Mouse (Mus musculus) left cerebral cortex, adult 8-10 months (tissue): ENCODE measurements around the gene Cadps. TPM values are rescaled to one million over a fixed set of nuclear protein-coding genes. Genes with fewer than 3 reads are reported as not detected.
"Not testable (repeated sequence)": the region's sequence is repeated elsewhere in the genome, so short reads cannot be mapped to it uniquely, and the experiment has no call there.

Experiments
- DNase-seq, 2 experiments: peaks; one replicate each; pipeline ENCODE4 v3.0.0; 2022; ENCODE audit warnings: low spot score in 2 of 2
- total RNA-seq, 4 experiments: library from RNA; stranded (reverse); gene quantifications; 2 replicates each; pipeline ENCODE4 v1.2.4; 2022

Cadps gene
- total RNA-seq, 4 experiments from 2014 or later = 216 to 245 (median 229) TPM

DNA sequence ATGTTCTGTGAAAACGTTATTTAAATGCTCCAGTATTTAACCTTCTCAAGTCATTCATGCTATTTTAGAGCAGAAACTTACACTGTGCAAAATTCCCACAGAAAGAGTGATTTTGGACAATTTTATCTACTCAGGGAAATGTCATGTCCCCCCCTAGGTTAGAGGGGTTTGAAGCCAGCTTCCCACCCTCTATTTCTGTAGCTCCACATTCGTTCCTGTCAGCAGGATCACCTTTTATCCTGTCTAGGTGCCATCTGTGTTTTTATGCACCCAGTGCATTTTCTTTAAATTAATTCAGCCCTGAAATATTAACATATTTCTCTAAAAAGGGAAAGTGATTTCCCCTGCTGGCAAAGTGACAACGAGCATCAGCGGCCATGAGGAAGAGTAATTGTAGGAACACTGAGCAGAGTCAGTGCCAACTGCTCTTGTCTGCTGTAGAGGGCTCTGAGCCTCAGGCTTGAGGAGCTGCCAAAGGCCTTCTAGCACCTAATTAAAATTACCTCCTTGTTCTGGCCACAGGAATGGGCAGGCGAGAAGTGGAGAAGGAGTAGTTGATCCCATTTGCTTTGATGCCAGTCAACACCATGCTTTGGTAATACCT, 230.3 kb downstream of the Cadps start:
- DNase-seq = no peak

DNA sequence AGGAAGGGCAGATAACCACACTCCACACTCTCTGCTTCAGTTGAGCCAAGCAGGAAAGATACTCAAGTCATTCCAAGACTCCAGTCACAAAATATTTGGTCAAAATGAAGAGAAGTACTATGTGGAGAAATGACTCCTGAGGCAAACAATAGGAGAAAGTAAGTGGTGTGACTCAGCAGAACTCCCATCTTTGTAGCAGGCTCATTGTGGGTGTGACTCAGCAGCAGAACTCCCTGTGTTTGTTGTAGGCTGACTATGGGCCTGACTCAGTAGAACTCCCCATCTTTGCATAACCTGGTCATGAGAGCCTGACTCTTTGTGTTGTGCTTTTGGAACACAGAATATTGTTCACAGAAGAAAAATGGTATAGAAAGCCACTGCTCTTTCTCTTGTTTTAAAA, 231.1 kb downstream of the Cadps start:
- no peak for DNase-seq

DNA sequence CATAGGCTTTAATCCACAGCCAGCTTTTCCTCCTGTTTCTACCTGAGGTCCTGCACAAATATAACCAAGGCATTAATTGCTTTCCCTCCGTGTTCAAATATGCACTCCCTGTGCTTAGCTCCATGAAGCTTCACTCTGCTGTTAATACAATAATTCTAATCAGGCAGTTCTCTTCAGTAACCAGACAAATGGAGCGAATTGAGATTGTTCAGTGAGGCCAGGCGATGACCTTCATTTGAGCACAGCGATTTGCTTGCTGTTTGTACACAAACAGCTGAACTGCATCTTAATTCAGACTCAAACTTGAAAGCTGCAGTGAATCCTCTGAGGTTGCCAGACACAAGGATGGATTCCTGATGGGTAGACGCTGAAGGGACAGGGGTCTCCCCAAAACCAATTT, 239.3 kb downstream of the Cadps start:
- DNase-seq = no peak

DNA sequence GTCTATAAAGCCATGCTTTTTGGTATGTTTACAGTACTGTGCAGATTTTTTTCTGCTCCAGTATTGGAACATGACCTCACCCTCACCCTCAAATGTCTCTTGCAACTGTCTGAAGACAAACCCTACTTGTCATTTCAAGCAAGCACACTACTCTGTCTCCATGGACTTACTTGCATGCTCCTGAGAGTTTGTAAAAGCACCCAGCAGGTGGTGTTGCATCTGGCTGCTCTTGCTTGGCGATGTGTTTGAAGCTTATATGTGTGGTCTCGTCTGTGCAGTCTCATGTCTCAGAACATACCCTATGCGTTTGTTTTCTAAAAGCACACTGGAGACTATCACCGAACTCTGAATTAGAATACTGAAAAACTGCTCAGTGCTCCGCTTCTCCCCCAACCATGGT, 241.2 kb downstream of the Cadps start:
- no peak for DNase-seq

DNA sequence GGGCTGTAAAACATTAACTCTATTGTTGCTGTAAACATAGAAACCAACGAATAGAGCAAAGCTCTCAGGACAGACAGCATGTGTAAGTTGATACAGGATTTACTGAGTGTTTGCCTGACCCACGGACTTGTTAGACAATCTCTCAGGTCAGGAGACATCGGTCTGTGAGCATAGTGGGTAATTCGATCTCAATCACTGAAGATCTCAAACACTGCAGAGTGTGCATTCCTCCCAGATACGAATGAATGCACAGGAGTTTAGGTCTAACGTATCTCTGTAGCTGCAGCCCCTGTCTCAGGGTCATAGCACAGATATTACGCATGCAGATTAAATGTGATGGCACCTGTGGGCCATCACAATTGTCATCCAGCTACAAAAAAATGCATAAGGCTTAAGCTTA, 242.1 kb downstream of the Cadps start:
- no peak for DNase-seq

DNA sequence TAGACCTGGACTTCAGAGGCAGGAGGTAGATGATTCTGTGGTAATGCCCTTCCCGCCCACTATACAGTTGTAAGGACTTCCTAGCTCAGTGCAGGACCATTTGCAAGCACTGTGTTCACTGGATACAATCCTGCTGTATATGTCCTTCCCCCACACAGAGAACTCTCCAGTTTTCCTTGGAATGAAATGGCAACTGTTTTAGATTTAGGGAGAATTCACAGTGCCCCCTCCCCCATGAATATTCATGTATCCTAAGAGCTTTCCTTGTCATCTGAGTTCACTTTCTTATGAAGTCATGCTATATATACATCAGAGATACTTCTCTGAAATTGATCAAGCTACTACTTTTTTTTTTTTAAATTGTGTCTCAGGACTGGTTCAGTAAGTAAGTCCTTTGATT, 244.7 kb downstream of the Cadps start:
- DNase-seq = no peak

DNA sequence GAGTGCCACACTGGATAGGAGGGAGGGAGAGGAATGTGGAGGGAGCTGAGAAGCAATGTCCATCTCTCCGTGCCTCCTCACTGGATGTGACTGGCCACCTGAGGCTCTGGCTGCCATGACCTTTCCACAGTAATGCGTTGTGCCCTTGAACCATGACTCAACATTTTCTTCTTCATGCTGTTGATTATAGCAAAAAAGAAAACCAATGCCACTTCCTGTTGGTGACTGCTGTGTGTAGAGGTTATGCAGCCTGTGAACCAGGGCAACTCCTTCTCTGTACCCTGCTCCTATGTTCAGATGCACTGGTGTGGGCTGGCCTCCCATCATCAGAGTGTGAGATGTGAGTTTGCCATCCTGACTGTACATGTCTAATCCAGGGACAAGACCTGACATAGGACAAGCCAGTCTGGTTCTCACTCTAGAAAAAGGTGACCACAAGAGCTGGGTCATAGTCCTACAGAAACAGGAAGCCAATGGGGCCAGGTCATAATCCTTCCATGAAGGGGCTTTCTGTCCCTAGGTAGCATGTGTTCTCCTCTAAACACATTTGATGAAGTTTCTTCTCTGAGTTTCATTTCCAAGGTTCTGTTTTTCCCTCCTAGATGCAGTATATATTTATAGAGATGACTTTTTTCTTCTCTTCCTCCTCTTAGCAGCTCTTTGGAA, 245.3 kb downstream of the Cadps start:
- no peak for DNase-seq

DNA sequence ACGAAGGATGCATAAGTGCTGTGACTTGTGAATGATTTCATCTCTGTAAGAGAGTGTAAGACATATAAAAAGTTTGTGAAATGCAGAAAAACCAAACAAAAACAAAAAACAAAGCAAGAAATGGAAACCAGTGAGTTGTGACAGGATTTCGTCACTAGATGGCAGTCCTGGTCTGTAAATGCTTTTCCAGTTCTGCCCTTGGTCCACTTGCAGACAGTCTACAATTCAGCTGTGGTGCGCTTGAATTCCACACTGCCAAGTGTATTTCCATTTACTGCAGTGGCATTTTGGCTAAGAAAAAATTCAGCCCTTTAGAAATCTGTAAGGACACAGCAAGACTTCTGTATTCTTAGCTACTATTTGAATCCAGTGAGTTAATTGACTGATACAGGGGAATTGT, 247.8 kb downstream of the Cadps start:
- no peak for DNase-seq

DNA sequence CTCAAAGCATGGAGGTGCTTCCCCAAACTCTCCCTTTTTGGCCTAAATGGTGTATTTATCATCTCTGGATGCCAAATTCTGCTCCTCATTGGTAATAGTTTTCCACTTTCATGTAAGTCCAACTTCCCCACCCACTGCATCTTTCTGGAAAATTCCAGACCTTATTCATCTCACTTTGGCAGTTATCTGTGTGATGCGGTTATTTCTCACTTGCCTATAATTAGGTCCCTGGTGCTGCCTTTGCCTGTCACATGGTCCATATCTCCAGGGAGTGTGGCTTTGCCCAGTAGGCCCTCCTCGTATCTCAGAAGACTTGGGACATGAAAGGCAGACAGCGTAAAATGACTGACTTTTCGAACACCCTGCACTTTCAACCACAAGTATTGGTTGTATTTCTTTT, 248.5 kb downstream of the Cadps start:
- peak in 1 of 2 experiments; percentile 47 for DNase-seq

DNA sequence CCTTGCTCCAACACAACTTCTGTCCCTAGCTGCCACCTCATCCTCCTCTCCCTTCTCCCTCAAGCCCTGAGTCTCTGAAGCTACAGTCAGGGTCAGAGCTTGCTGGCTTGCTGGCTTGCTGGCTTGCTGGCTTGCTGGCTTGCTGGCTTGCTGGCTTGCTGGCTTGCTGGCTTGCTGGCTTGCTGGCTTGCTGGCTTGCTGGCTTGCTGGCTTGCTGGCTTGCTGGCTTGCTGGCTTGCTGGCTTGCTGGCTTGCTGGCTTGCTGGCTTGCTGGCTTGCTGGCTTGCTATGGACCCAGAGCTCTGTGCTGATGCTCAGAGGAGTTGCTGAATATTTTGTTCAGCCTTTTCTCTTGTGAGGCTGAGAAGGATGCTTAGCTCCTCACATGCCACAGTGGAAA, 261.1 kb downstream of the Cadps start:
- not testable (repeated sequence) for DNase-seq

DNA sequence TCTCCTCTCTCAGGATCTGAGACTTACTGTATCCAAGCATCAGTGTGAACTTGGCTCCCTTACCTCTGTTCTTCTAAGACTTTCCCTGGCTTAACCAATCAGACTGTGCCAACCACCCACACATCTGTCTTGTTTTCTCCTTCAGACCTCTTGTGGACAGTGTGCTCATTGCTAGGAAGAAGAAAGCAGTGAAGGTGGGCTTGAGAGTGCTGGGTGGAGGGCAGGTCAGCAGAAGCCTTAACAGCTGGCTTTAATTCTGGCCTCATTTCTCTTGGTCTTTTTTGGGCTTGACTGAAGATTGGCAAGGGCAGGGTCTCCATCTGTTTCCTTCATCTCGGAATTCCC, 262.7 kb downstream of the Cadps start:
- no peak for DNase-seq

DNA sequence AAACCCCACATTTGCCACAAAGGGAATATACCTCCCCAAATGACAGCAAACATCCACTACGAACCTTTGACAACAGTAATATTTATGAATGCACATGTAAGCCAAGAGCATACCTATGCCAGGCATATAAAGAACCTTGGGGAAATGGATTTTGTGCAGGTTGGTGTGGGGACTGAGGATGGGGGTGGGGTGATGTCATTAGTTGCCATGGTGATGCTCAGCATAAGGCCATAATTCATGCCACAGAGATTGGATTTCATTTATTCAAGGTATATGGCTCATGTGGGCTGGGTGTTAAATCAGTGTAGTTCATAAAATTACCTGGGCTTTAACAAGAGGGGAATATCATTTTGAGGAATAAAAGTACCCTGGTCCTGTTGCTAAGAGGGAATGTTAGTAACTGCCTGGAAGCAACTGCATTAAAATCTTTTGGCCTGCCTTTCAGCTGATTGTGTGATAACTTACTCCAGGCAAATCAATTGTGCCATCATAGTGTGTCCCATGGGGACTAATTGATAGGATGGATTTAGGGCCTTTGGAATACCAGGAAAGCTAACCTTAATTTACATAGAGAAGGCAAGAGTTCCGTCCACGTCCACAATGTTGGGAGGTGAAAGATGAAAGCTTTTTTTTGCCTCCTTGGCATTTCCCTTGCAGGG, 263.2 kb downstream of the Cadps start:
- no peak for DNase-seq

DNA sequence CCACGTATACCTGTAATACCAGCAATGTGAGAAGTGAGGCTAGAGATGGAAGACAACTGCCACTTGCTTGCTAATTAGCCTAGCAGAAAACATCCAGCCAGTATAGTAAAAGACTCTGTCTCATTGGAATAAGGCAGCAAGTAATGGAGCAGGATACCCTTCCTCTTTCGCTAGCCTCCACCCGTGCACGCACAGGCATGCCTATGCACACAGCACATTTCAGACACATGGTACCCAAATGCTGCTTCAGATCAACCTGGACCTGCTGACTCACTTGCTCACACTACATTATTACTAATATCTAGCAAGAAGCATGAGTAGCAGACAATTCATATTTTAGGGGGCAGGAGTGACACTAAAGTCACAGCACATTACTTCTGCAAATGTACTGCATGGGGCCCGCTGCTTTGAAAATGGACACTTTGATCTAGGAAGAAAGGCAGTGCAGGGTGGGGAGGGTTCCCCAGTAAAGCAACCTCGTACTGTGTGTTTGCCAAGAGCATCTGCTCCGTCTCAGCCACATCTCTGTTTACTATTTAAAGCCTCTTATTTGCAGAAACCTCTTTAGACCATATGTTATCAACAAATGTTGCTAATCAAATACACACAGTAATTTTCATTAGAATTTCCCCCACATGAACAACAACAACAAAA, 263.8 kb downstream of the Cadps start:
- no peak for DNase-seq

DNA sequence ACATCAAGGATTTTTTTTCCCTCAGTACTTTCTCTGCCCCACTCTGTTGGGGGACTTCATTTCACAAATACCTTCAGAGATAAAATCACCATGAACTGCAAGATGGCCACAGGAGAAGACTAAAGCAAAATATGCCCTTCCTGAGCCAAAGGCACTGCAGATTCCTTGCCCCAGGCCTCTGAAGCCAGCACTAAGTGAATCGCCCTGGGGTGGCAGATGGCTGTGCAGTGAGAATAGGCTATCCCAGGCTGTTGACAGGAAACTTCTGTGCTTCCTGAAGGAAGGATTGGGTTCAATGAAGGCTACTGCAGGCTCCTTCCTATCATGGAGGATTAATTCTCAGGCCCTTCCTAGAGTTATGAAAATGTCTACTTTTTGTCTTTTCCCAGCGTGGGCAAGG, 268.4 kb downstream of the Cadps start:
- DNase-seq = no peak

DNA sequence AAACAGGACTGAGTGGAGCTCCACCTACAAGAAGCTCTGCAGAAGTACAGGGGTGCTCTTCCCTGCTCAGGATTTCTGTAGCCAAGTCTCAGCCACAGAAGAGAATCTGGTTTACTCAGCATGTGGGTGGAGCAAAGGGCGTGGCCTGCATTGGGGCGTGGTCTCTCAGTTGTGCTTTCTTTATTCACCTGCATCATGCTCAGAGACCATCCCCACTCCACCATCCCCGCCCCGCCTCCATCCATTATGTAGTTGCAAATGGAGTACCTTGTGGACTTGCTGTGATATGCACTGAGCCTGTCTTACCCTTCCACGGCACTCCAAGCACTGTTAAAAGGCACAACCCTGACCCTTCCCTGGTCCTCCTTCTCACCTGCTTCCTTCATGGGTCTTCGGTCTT, 271.5 kb downstream of the Cadps start:
- DNase-seq = no peak

DNA sequence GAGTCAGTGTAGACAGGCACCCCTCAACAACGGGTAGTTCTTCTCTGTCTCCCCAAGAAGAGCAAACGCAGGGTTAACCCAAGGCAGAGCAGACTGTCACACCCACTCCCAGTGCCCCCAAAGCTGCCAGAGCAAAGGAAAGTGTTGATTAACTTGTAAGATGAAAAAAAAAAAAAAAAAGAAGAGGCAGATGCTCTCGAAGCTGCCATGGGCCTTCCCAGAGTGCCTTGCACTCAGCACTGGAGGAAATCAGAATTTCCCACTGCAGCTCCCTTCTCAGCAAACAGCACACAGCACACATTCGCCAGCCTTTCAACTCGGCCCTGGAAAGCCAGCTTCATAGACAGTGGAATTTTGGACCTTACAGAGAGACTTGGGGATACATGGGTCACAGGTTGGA, 271.9 kb downstream of the Cadps start:
- DNase-seq = no peak

DNA sequence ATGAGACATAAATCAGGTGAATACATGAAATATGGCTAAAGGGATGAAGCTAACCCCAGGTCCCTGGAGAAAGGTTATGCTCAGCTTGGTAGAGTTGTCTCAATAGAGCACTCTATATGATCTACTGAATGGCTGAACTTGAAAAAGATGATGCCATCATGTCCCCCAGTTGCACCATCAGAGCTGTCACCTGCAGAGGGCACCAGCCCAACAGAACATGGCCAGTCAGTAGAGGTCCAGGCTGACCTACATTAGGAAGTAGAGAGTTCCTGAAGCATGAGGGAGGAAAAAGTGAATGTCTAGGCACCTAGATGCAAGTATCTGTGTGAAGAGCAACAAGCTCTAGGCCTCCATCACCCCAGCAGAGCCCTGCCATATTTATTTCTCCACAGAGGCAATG, 273.6 kb downstream of the Cadps start:
- no peak for DNase-seq

DNA sequence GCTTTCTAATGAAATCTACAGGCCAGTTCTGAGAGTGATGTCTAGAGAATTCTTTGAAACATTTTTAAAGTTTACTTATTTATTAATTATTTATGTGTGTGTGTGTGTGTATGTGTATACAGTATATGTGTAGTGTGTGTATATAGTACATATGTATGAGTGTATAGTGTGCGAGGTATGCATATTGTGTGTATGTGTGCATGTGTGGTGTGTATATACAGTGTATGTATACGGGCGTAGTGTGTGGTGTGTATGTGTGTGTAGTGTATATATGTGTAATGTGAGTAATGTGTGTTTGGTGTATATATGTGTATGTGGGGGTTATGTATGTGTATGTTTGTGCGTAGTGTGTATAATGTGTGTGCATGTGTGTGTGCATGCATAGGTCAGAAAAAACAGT, 275.4 kb downstream of the Cadps start:
- DNase-seq = no peak

DNA sequence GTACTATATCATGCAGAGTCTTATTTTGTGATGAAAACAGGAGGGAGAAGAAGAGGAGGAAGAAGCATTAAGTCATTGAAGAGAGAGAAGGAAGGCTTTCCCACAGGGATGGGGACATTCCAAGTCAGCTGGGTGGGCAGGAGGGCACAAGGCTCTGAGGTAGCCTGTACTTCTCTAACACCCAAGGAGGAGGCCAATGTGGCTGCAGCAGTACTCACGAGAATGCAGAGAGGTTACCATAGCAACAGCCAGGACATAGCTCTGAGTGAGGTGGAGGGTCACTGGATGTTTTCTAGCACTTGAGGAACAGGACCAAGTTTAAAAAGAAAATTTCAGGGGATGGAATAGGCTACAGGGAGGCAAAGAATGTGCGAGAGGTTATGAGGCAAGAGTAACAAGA, 281.1 kb downstream of the Cadps start:
- DNase-seq = no peak

DNA sequence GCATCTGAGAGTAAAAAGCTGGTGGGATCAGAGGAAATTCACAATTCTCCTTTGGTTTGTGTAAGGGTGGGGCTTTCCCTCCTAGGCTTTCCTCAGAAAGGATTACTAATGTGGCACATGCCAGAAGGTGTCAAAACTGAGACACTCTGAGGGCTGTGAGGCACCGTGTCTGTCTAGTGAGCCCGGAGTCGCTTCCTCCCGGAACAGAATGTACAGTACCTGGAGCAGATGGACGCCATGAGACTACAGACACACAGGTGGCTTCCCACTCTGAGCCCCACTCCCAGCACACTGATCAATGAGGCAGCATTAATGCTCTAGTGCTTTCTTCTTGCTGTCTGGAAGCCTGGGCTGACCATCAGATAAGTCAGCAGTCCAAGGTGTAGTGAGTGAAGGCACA, 283.8 kb downstream of the Cadps start:
- no peak for DNase-seq

DNA sequence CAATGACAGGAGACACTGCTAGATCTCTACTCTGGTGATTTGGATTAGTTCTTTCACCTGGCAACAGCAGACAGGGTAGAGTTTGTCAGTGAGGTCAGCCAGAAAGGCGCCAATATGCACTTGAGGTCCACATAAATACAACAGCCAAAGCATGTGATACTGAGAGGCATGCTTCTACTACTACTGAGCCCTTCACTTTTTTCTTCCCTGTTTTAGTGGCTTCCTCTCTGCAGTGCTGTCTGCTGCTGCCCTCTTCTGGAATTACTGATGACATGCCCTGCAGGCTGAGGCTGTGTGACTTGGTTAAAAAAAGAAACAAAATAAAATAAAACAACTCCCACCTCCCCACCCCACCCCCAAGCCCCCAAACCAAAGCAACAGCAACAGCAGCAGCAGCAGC, 291.8 kb downstream of the Cadps start:
- DNase-seq = no peak

DNA sequence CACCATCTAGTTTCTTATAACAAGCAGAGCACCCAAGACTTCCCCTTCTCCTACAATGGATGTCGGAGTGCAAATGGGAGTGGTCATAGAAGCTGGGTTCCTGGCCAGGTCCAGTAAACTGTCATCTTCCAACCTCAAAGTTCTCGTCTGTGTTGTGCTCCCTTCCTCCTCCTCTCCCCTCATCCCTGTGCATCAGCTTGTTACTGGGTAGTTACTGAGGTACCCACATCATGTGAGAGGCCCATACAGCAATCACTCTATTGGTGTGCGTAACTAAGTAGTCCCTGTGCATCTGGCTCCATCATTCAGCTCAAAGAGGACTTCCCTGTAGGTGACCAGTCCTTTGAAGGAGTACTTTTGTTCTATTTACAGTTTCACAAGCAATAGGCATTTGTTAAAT, 292.3 kb downstream of the Cadps start:
- no peak for DNase-seq
